Comparison of ENCODE assay signal across 11 mouse cellular contexts in the genomic region with DNA sequence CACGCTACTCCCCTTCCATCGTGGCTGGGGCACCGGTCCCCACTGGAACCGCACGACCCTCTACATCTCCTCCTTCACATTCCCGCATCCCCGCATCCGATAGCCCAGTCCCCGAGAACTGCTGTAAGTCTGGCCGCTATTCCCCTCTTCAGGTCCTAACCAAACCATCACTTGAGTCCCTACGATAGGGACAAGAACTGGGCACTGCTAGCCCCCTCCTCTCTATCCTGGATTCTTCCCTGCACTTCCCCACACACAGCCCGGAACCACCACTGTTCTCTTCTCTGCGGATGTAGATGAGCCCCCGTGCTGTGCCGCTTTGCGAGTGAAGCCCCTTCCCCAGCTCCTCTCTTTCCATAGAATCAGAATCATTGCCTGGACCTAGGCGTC. TPM values are rescaled to one million over a fixed set of nuclear protein-coding genes. Genes with fewer than 3 reads are reported as not detected.
DNase-seq lines count a peak whose midpoint lies in the region; ATAC-seq and TF ChIP-seq lines count a peak whose summit lies in the region.
"Had no signal": no experiment of that assay in that cellular context is flagged by ENCODE, and none has a peak within 500 bp of the region (broad histone marks: within the 10 kb centered on the region; RNA-seq: fewer than 3 reads in every experiment).

No protein-coding gene starts in this region.

- no peaks in the 10 kb centered on the region for H3K9me3 ChIP-seq in kidney, postnatal 0 days (replicated peaks; ENCODE audit: low read length)
- no peaks in the 10 kb centered on the region for H3K9me3 ChIP-seq in forebrain, embryonic 10.5 days
- no peaks in the 10 kb centered on the region for H3K9me3 ChIP-seq in intestine, embryonic 15.5 days
- no peaks in the 10 kb centered on the region for H3K9me3 ChIP-seq in neural tube, embryonic 11.5 days (ENCODE audit: control insufficient read depth, low read length)

- no peaks in the 10 kb centered on the region for H3K36me3 ChIP-seq in kidney, postnatal 0 days (ENCODE audit: insufficient read depth, low read length)
- H3K36me3 ChIP-seq in forebrain, embryonic 10.5 days (replicated peaks) = peaks cover 12% of the 10 kb centered on the region
- H3K36me3 ChIP-seq in intestine, embryonic 15.5 days = no peaks in the 10 kb centered on the region
- H3K36me3 ChIP-seq in neural tube, embryonic 11.5 days (ENCODE audit: control insufficient read depth, insufficient read depth, low read length) = no peaks in the 10 kb centered on the region

- H3K27ac ChIP-seq in kidney, postnatal 0 days = no peak overlapping the region
- peak overlapping the region; percentile 92 for H3K27ac ChIP-seq in forebrain, embryonic 10.5 days
- no peak overlapping the region for H3K27ac ChIP-seq in intestine, embryonic 15.5 days
- H3K27ac ChIP-seq in neural tube, embryonic 11.5 days (ENCODE audit: low read depth, low read length) = no peak overlapping the region
- H3K27ac ChIP-seq: macrophage had no signal

- peak overlapping the region; percentile 100 for H3K4me2 ChIP-seq in kidney, postnatal 0 days (ENCODE audit: low read length)
- H3K4me2 ChIP-seq in intestine, embryonic 15.5 days (replicated peaks) = peak overlapping the region; percentile 99
- H3K4me2 ChIP-seq in neural tube, embryonic 11.5 days (ENCODE audit: low read depth) = peak overlapping the region; percentile 85

- H3K27me3 ChIP-seq in kidney, postnatal 0 days (ENCODE audit: insufficient read depth, low read length) = peaks cover 14% of the 10 kb centered on the region
- H3K27me3 ChIP-seq in forebrain, embryonic 10.5 days (ENCODE audit: poor library complexity, severe bottlenecking) = peaks cover 62% of the 10 kb centered on the region
- peaks cover 21% of the 10 kb centered on the region for H3K27me3 ChIP-seq in intestine, embryonic 15.5 days (replicated peaks)
- H3K27me3 ChIP-seq in neural tube, embryonic 11.5 days (ENCODE audit: control insufficient read depth, insufficient read depth, low read length) = peaks cover 17% of the 10 kb centered on the region

- no peak for DNase-seq in kidney, postnatal 0 days (ENCODE audit: low spot score)
- no peak for DNase-seq in kidney, adult 18-20 months
- no peak for DNase-seq in forebrain, embryonic 10.5 days (ENCODE audit: extremely low spot score, low spot score)
- no peak for DNase-seq in neural tube, embryonic 11.5 days (ENCODE audit: low spot score)
- DNase-seq in gastrocnemius, adult 18-20 months (ENCODE audit: low spot score) = no peak
- DNase-seq in cerebellum, postnatal 14 days = no peak
- DNase-seq in urinary bladder, adult 2 months (ENCODE audit: low spot score) = no peak
- DNase-seq: cerebellum, adult 9-10 months had no signal

- no peak overlapping the region for H3K9ac ChIP-seq in kidney, postnatal 0 days (ENCODE audit: low read depth, low read length)
- 0 out of 2 replicates have a peak overlapping the region, but pooled peaks have one; percentile 23 for H3K9ac ChIP-seq in intestine, embryonic 15.5 days
- peak overlapping the region; percentile 63 for H3K9ac ChIP-seq in neural tube, embryonic 11.5 days (ENCODE audit: low read length)

- H3K4me1 ChIP-seq in kidney, postnatal 0 days (replicated peaks; ENCODE audit: insufficient read depth, low read length) = 0 out of 2 replicates have a peak, but pooled peaks cover 5% of the 10 kb centered on the region
- H3K4me1 ChIP-seq in forebrain, embryonic 10.5 days = peaks cover 33% of the 10 kb centered on the region
- peaks cover 9% of the 10 kb centered on the region for H3K4me1 ChIP-seq in intestine, embryonic 15.5 days (replicated peaks)
- H3K4me1 ChIP-seq in neural tube, embryonic 11.5 days (ENCODE audit: control insufficient read depth, insufficient read depth, low read length) = no peaks in the 10 kb centered on the region

- no peak for TF ChIP-seq CTCF in kidney, postnatal 0 days (IDR thresholded peaks at IDR 0.05; ENCODE audit: low read depth)

- 3% methylated on average over 17 of the region's 17 CpGs for WGBS in kidney, postnatal 0 days
- under 1% methylated on average over 17 of the region's 17 CpGs for WGBS in forebrain, embryonic 10.5 days
- WGBS in intestine, embryonic 15.5 days = 6% methylated on average over 17 of the region's 17 CpGs
- WGBS in neural tube, embryonic 11.5 days = under 1% methylated on average over 17 of the region's 17 CpGs

- H3K4me3 ChIP-seq in kidney, postnatal 0 days (replicated peaks; ENCODE audit: low read depth, low read length) = peak overlapping the region; percentile 59; the same call in 1 of the 2 replicates
- H3K4me3 ChIP-seq in forebrain, embryonic 10.5 days = peak overlapping the region; percentile 78
- peak overlapping the region; percentile 66 for H3K4me3 ChIP-seq in intestine, embryonic 15.5 days (replicated peaks)
- peak overlapping the region; percentile 59 for H3K4me3 ChIP-seq in neural tube, embryonic 11.5 days (ENCODE audit: low read depth, low read length)

- ATAC-seq in kidney, postnatal 0 days (replicated peaks; ENCODE audit: low FRiP score, low read depth) = no peak
- ATAC-seq in intestine, embryonic 15.5 days = no peak
- no peak for ATAC-seq in neural tube, embryonic 11.5 days (ENCODE audit: insufficient read depth, low FRiP score, low TSS enrichment)

RNA-seq across cellular contexts. Expression of a gene that starts 1.3 kb away (rescaled TPM):
- polyA plus RNA-seq in kidney, postnatal 0 days (2015; fragmentation: Nextera tagmentation; extraction: Ambion mirVana) = 0.61 and 0.79 TPM in 2 replicates
- 15.5 and 19.1 TPM in 2 replicates for polyA plus RNA-seq in forebrain, embryonic 10.5 days (2016; fragmentation: Nextera tagmentation; extraction: Ambion mirVana)
- polyA plus RNA-seq in intestine, embryonic 15.5 days (2015; fragmentation: Nextera tagmentation; extraction: Ambion mirVana) = 1.9 TPM in 2 replicates
- 11.5 and 11.8 TPM in 2 replicates for polyA plus RNA-seq in neural tube, embryonic 11.5 days (2014; fragmentation: Nextera tagmentation; extraction: Ambion mirVana)
- total RNA-seq in gastrocnemius, adult 18-20 months (2021) = under 1 TPM in 1 of 2 experiments, not detected in 1; 0.16 TPM
- 0.08 and 0.12 TPM in 2 replicates for polyA plus RNA-seq in urinary bladder, adult 2 months (2012; rRNA removed)
- total RNA-seq: granulocyte monocyte progenitor cell, adult 5-6 weeks had no signal
- polyA plus RNA-seq: macrophage had no signal

RNA-seq across cellular contexts. Expression of a gene that starts 13.9 kb away (rescaled TPM):
- 4.1 and 4.4 TPM in 2 replicates for polyA plus RNA-seq in kidney, postnatal 0 days (2015; fragmentation: Nextera tagmentation; extraction: Ambion mirVana)
- polyA plus RNA-seq in forebrain, embryonic 10.5 days (2016; fragmentation: Nextera tagmentation; extraction: Ambion mirVana) = 0.48 and 0.73 TPM in 2 replicates
- polyA plus RNA-seq in intestine, embryonic 15.5 days (2015; fragmentation: Nextera tagmentation; extraction: Ambion mirVana) = 3.8 and 5.7 TPM in 2 replicates
- polyA plus RNA-seq in neural tube, embryonic 11.5 days (2014; fragmentation: Nextera tagmentation; extraction: Ambion mirVana) = 0.27 and 0.76 TPM in 2 replicates
- 10 to 100 TPM in 1 of 2 experiments, 1 to 10 TPM in 1; 9.3 to 13.9 TPM for total RNA-seq in gastrocnemius, adult 18-20 months (2021)
- 69.4 and 84.6 TPM in 2 replicates for polyA plus RNA-seq in urinary bladder, adult 2 months (2012; rRNA removed)

RNA-seq across cellular contexts. Expression of a gene that starts 53.1 kb away (rescaled TPM):
- polyA plus RNA-seq in kidney, postnatal 0 days (2015; fragmentation: Nextera tagmentation; extraction: Ambion mirVana) = 19.5 and 21.9 TPM in 2 replicates
- polyA plus RNA-seq in forebrain, embryonic 10.5 days (2016; fragmentation: Nextera tagmentation; extraction: Ambion mirVana) = 9.2 and 10.2 TPM in 2 replicates
- 19.2 and 22.5 TPM in 2 replicates for polyA plus RNA-seq in intestine, embryonic 15.5 days (2015; fragmentation: Nextera tagmentation; extraction: Ambion mirVana)
- polyA plus RNA-seq in neural tube, embryonic 11.5 days (2014; fragmentation: Nextera tagmentation; extraction: Ambion mirVana) = 9.7 and 11.5 TPM in 2 replicates
- 10 to 100 TPM; 75.0 to 87.3 TPM for total RNA-seq in gastrocnemius, adult 18-20 months (2021)
- 21.6 and 23.2 TPM in 2 replicates for polyA plus RNA-seq in urinary bladder, adult 2 months (2012; rRNA removed)

RNA-seq across cellular contexts. Expression of a gene that starts 53.7 kb away (rescaled TPM):
- polyA plus RNA-seq in kidney, postnatal 0 days (2015; fragmentation: Nextera tagmentation; extraction: Ambion mirVana) = 0.06 TPM in 1 of 2 replicates, not detected in the other
- 1.0 and 4.4 TPM in 2 replicates for polyA plus RNA-seq in forebrain, embryonic 10.5 days (2016; fragmentation: Nextera tagmentation; extraction: Ambion mirVana)
- 0.05 TPM in 1 of 2 replicates, not detected in the other for polyA plus RNA-seq in intestine, embryonic 15.5 days (2015; fragmentation: Nextera tagmentation; extraction: Ambion mirVana)
- not detected in 2 replicates for polyA plus RNA-seq in neural tube, embryonic 11.5 days (2014; fragmentation: Nextera tagmentation; extraction: Ambion mirVana)
- total RNA-seq in gastrocnemius, adult 18-20 months (2021) = not detected
- polyA plus RNA-seq in urinary bladder, adult 2 months (2012; rRNA removed) = 0.04 and 0.08 TPM in 2 replicates
- total RNA-seq: granulocyte monocyte progenitor cell, adult 5-6 weeks had no signal
- polyA plus RNA-seq: macrophage had no signal

Comparison
In these comparisons a context has a peak if more than half of its experiments do, and no peak if none do; other contexts are left out.
1. RNA of a gene that starts 13.9 kb away (polyA plus RNA-seq): 69.4 to 84.6 TPM in urinary bladder, adult 2 months; 4.1 to 4.4 TPM in kidney, postnatal 0 days, 3.8 to 5.7 TPM in intestine, embryonic 15.5 days, 0.48 to 0.73 TPM in forebrain, embryonic 10.5 days and 0.27 to 0.76 TPM in neural tube, embryonic 11.5 days; every median in the first group is over 10 times any median in the second.
2. Peak in every context shown above with its lines, with median percentiles within 50 percentile points of each other: H3K4me2 ChIP-seq and H3K4me3 ChIP-seq.